9 mouse cellular contexts compared by ENCODE assay signal in the genomic region with DNA sequence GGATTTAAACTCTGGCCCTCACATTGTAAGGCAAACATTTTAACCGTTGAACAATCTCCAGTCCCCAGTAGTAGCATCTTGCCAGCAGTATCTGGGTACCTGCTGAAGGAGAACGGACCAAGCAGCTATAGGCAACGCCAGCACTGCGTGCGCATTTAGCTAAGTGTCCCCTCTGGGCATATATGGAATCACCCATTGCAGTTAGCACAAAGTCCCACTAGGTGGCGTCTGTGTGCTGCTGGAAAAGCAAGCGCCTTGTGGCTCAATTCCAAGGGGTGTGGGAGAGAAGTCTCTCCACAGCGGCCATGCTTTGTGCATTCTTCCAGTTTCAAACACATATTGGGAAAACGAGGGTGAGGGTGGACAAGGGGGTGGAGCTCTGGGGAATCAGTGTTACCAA. TPM values are rescaled to one million over a fixed set of nuclear protein-coding genes. Genes with fewer than 3 reads are reported as not detected.
DNase-seq lines count a peak whose midpoint lies in the region; ATAC-seq and TF ChIP-seq lines count a peak whose summit lies in the region.
"Had no signal": no experiment of that assay in that cellular context is flagged by ENCODE, and none has a peak within 500 bp of the region (broad histone marks: within the 10 kb centered on the region; RNA-seq: fewer than 3 reads in every experiment).

No protein-coding gene starts in this region.

- H3K4me1 ChIP-seq in bone marrow macrophage, adult 2 months (ENCODE audit: control insufficient read depth, insufficient read depth, low read length): peaks cover 4% of the 10 kb centered on the region; the same call in 1 of the 2 replicates
- no peaks in the 10 kb centered on the region for H3K4me1 ChIP-seq in embryonic fibroblast, embryonic 13.5 days (ENCODE audit: control insufficient read depth, insufficient read depth, low read length)
- H3K4me1 ChIP-seq in heart, embryonic 14.5 days (ENCODE audit: control insufficient read depth in 2 of 2, insufficient read depth in 2 of 2, low read length in 2 of 2): peaks cover 25 to 27% of the 10 kb centered on the region in 2 experiments
- H3K4me1 ChIP-seq in lung, embryonic 15.5 days: peaks cover 32% of the 10 kb centered on the region

- no peak overlapping the region for H3K4me3 ChIP-seq in bone marrow macrophage, adult 2 months (ENCODE audit: insufficient read depth, low read length)
- no peak overlapping the region for H3K4me3 ChIP-seq in embryonic fibroblast, embryonic 13.5 days (ENCODE audit: insufficient read depth, low read length)
- no peak overlapping the region for H3K4me3 ChIP-seq in heart, embryonic 14.5 days (ENCODE audit: control insufficient read depth in 1 of 2, insufficient read depth in 1 of 2, low read depth in 1 of 2, low read length in 2 of 2)
- no peak overlapping the region for H3K4me3 ChIP-seq in lung, embryonic 15.5 days
- H3K4me3 ChIP-seq: liver, embryonic 15.5 days had no signal

- no peak for TF ChIP-seq POLR2A in bone marrow macrophage, adult 2 months (IDR thresholded peaks at IDR 0.05; ENCODE audit: borderline replicate concordance, low read depth, low read length)
- TF ChIP-seq POLR2A in embryonic fibroblast, embryonic 13.5 days (IDR thresholded peaks at IDR 0.05; ENCODE audit: low read depth, low read length): no peak

- 0 out of 2 replicates have a peak overlapping the region, but pooled peaks have one; percentile 18 for H3K4me2 ChIP-seq in heart, embryonic 14.5 days (ENCODE audit: low read length)
- H3K4me2 ChIP-seq in lung, embryonic 15.5 days: peak overlapping the region; percentile 31; the same call in 1 of the 2 replicates
- H3K4me2 ChIP-seq: liver, embryonic 15.5 days had no signal

- DNase-seq in ES-CJ7 (ENCODE audit: low read depth, low spot score): peak; percentile 93
- DNase-seq in kidney, postnatal 36 days: peak; percentile 84 to 91
- DNase-seq in retina, adult 2 months (ENCODE audit: low read depth, low spot score): peak; percentile 67
- peak; percentile 71 for DNase-seq in thymus, postnatal 25 days

- no peak for ATAC-seq in heart, embryonic 14.5 days (ENCODE audit: insufficient number of reproducible peaks, insufficient read depth, low FRiP score, low read depth)
- no peak for ATAC-seq in lung, embryonic 15.5 days (ENCODE audit: borderline replicate concordance, extremely low read depth, low FRiP score, low TSS enrichment)

- no peaks in the 10 kb centered on the region for H3K9me3 ChIP-seq in heart, embryonic 14.5 days (ENCODE audit: control insufficient read depth, low read length)
- H3K9me3 ChIP-seq in lung, embryonic 15.5 days: no peaks in the 10 kb centered on the region
- H3K9me3 ChIP-seq: liver, embryonic 15.5 days had no signal

- H3K27me3 ChIP-seq in heart, embryonic 14.5 days (ENCODE audit: control insufficient read depth, insufficient read depth, low read length): peaks cover 22% of the 10 kb centered on the region
- H3K27me3 ChIP-seq in lung, embryonic 15.5 days: peaks cover 21% of the 10 kb centered on the region

- H3K9ac ChIP-seq in heart, embryonic 14.5 days (ENCODE audit: low read length): no peak overlapping the region
- H3K9ac ChIP-seq in lung, embryonic 15.5 days: no peak overlapping the region
- H3K9ac ChIP-seq: liver, embryonic 15.5 days had no signal

- no peaks in the 10 kb centered on the region for H3K36me3 ChIP-seq in heart, embryonic 14.5 days (ENCODE audit: control insufficient read depth, insufficient read depth, low read length)
- no peaks in the 10 kb centered on the region for H3K36me3 ChIP-seq in lung, embryonic 15.5 days
- H3K36me3 ChIP-seq: liver, embryonic 15.5 days had no signal

- 5% methylated on average over 9 of the region's 9 CpGs for WGBS in heart, embryonic 14.5 days
- WGBS in lung, embryonic 15.5 days: 1% methylated on average over 9 of the region's 9 CpGs

- TF ChIP-seq CTCF in bone marrow macrophage, adult 2 months (IDR thresholded peaks at IDR 0.05; ENCODE audit: low read depth, low read length): peak; percentile 94
- TF ChIP-seq CTCF in embryonic fibroblast, embryonic 13.5 days (IDR thresholded peaks at IDR 0.05; ENCODE audit: borderline replicate concordance, insufficient read depth, low read length): peak; percentile 68; the same call in 1 of the 2 replicates

- H3K27ac ChIP-seq in bone marrow macrophage, adult 2 months (ENCODE audit: insufficient read depth, low read depth, low read length): no peak overlapping the region
- no peak overlapping the region for H3K27ac ChIP-seq in embryonic fibroblast, embryonic 13.5 days (ENCODE audit: insufficient read depth, low read length)
- no peak overlapping the region for H3K27ac ChIP-seq in heart, embryonic 14.5 days (replicated peaks in 1 of 2; ENCODE audit: control insufficient read depth in 1 of 2, insufficient read depth in 1 of 2, low read depth in 2 of 2, low read length in 2 of 2)
- no peak overlapping the region for H3K27ac ChIP-seq in lung, embryonic 15.5 days
- H3K27ac ChIP-seq: liver, embryonic 15.5 days had no signal

RNA-seq across cellular contexts. Expression of a gene that starts 12.7 kb away (rescaled TPM):
- polyA plus RNA-seq in bone marrow macrophage, adult 2 months (2012; ENCODE audit: insufficient read depth, insufficient read length, missing spikeins): 4.5 and 4.6 TPM in 2 replicates
- 6.1 and 6.8 TPM in 2 replicates for polyA plus RNA-seq in embryonic fibroblast, embryonic 13.5 days (2011; ENCODE audit: insufficient read length, low read depth, missing spikeins)
- 17.9 and 18.7 TPM in 2 replicates for polyA plus RNA-seq in heart, embryonic 14.5 days (2014; fragmentation: Nextera tagmentation; extraction: Ambion mirVana)
- 18.2 and 19.5 TPM in 2 replicates for polyA plus RNA-seq in lung, embryonic 15.5 days (2015; fragmentation: Nextera tagmentation; extraction: Ambion mirVana)

RNA-seq across cellular contexts. Expression of a gene that starts 14.8 kb away (rescaled TPM):
- polyA plus RNA-seq in bone marrow macrophage, adult 2 months (2012; ENCODE audit: insufficient read depth, insufficient read length, missing spikeins): not detected in 2 replicates
- 0.67 and 0.90 TPM in 2 replicates for polyA plus RNA-seq in embryonic fibroblast, embryonic 13.5 days (2011; ENCODE audit: insufficient read length, low read depth, missing spikeins)
- not detected in 2 replicates for polyA plus RNA-seq in heart, embryonic 14.5 days (2014; fragmentation: Nextera tagmentation; extraction: Ambion mirVana)
- 1.9 TPM in 1 of 2 replicates, not detected in the other for polyA plus RNA-seq in lung, embryonic 15.5 days (2015; fragmentation: Nextera tagmentation; extraction: Ambion mirVana)

RNA-seq across cellular contexts. Expression of a gene that starts 21.8 kb away (rescaled TPM):
- 1.2 TPM in 1 of 2 replicates, not detected in the other for polyA plus RNA-seq in bone marrow macrophage, adult 2 months (2012; ENCODE audit: insufficient read depth, insufficient read length, missing spikeins)
- polyA plus RNA-seq in embryonic fibroblast, embryonic 13.5 days (2011; ENCODE audit: insufficient read length, low read depth, missing spikeins): 1.5 and 2.6 TPM in 2 replicates
- 8.1 and 13.0 TPM in 2 replicates for polyA plus RNA-seq in heart, embryonic 14.5 days (2014; fragmentation: Nextera tagmentation; extraction: Ambion mirVana)
- 25.1 and 29.5 TPM in 2 replicates for polyA plus RNA-seq in lung, embryonic 15.5 days (2015; fragmentation: Nextera tagmentation; extraction: Ambion mirVana)

RNA-seq across cellular contexts. Expression of a gene that starts 26.2 kb away (rescaled TPM):
- not detected in 2 replicates for polyA plus RNA-seq in bone marrow macrophage, adult 2 months (2012; ENCODE audit: insufficient read depth, insufficient read length, missing spikeins)
- 7.5 and 7.6 TPM in 2 replicates for polyA plus RNA-seq in embryonic fibroblast, embryonic 13.5 days (2011; ENCODE audit: insufficient read length, low read depth, missing spikeins)
- polyA plus RNA-seq in heart, embryonic 14.5 days (2014; fragmentation: Nextera tagmentation; extraction: Ambion mirVana): 0.86 and 1.3 TPM in 2 replicates
- polyA plus RNA-seq in lung, embryonic 15.5 days (2015; fragmentation: Nextera tagmentation; extraction: Ambion mirVana): 4.2 TPM in 2 replicates

RNA-seq across cellular contexts. Expression of a gene that starts 27.9 kb away (rescaled TPM):
- 32.8 and 39.9 TPM in 2 replicates for polyA plus RNA-seq in bone marrow macrophage, adult 2 months (2012; ENCODE audit: insufficient read depth, insufficient read length, missing spikeins)
- polyA plus RNA-seq in embryonic fibroblast, embryonic 13.5 days (2011; ENCODE audit: insufficient read length, low read depth, missing spikeins): 20.7 and 21.3 TPM in 2 replicates
- 68.9 and 70.6 TPM in 2 replicates for polyA plus RNA-seq in heart, embryonic 14.5 days (2014; fragmentation: Nextera tagmentation; extraction: Ambion mirVana)
- polyA plus RNA-seq in lung, embryonic 15.5 days (2015; fragmentation: Nextera tagmentation; extraction: Ambion mirVana): 76.6 and 78.7 TPM in 2 replicates
